Mouse (Mus musculus) kidney, adult 2 months (tissue): ENCODE results near the gene Ifi35.

Source experiments
- CTCF ChIP-seq: fragments of 200-500 bp; conservative IDR thresholded peaks from 2 replicates; pipeline ENCODE4 v1.5.1; 2011; ENCODE audit warnings: low read depth, mild to moderate bottlenecking, control low read depth, low read length, moderate library complexity, mixed read lengths; ENCODE audit not compliant: insufficient read depth, insufficient read length
- POLR2A ChIP-seq: fragments of 200-500 bp; IDR thresholded peaks from one replicate; pipeline ENCODE4 v1.6.1; 2011; ENCODE audit warnings: low read depth, low read length, control low read depth

- TF ChIP-seq CTCF, result no peak
- no peak for TF ChIP-seq POLR2A
These were observed 14.8 kb upstream of the Ifi35 start for GRCm38 (mm10) chr11:101433396-101433795.
